Mouse (Mus musculus): ENCODE measurements around the gene Apol10a.
"Not testable (repeated sequence)": the region's sequence is repeated elsewhere in the genome, so short reads cannot be mapped to it uniquely, and the experiment has no call there.

The Apol10a gene

DNA sequence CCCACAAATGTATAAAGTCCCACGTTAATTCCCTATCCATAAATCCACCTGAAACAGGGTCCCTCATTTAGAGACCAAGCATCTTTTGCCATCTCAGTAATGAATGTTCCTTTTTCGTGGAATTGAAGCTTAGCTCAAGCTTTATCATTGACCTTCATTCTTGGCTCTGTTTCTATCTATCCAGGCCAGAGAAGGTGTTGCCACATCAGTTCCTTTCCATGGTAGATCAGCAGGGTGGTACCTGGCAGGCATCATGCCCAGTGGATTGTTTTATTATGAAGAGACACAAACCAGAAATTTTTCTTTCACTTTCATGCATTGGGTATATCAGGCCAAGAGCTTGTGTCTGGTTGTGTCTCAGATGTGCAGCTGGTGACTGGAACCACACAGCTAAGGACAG lies at the start of gene Apol10a:
Apol10a (plus strand) TSS at position 355 of the 400 bp plus-strand sequence.
- not testable (repeated sequence) for DNase-seq (ENCODE audit: low spot score in 2 of 2)

DNA sequence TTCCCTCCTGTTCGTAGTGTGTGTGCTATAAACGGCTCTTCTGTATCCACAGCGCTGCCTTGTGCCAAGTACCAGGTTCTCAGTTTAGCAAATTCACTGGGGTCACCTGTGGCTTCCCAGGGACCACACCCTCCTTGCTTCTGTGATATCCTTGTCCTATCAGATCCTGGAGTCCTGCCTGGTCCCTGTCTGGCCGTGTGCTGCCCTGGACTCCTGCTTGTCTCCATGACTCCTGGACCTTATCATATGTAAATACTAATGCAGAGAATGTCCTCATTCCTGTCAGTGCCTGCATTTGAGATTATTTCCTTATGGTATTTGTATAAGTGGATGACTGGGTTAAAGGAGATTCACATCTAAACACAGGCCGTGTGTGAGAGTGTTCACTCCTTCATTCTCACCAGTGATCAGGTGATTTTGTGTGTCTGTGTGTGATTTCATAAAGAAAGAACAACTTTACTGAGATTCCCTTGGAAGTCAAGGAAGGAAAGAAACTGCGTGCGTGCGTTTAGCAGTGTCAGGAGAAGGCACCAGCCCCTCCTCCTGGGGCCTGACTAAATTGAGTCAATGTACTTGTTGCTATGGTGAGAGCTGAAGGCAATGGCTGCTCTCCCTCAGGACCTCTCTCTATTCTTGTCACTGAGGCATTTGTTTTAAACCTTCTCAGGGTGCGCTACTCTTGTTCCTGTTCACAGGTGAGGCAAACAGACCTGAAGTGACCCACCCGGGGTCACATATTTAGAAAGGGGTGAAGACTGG lies 48.0 kb upstream of the Apol10a start:
- not testable (repeated sequence) for DNase-seq (ENCODE audit: low spot score in 2 of 2)

DNA sequence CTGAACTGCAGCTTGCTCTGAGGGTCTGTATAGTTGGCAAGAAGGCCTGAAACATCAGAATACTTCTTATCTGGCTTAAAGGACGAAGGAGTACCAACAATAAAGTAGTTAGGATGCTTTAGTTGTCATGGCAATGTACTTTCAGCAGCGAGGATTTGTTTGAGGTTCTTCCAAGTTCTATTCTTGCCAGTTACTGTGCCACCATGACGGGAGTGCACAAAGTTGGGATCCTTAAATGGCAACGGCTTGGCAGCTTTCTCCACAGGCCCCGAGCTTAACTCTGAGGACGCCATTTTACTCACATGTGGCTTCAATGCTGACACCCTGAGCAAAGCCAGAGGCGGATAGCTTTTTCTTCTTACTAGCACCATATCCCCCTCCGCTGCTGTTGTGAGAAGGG lies 32.1 kb upstream of the Apol10a start:
- peak; percentile 28 for DNase-seq (ENCODE audit: low spot score in 2 of 2)

DNA sequence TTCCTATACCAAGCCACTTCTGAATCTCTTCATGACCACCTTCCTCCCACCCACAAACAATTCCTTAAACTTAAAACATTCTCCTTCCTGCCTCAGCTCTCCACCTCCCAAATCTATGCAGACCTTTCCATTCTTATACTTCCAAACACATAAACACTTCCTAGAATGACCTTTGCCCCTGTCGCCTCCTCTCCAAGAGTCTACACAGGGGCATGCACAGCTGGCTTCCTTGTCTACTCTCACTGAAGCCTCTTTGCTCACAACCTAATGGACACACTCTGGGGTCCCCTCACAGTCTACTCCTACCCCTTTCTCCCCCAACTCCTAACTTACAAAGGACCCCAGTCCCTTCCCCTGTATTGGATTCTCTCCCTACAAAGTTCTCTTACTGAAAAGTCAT lies 31.2 kb upstream of the Apol10a start:
- DNase-seq (ENCODE audit: low spot score in 2 of 2) = not testable (repeated sequence)

DNA sequence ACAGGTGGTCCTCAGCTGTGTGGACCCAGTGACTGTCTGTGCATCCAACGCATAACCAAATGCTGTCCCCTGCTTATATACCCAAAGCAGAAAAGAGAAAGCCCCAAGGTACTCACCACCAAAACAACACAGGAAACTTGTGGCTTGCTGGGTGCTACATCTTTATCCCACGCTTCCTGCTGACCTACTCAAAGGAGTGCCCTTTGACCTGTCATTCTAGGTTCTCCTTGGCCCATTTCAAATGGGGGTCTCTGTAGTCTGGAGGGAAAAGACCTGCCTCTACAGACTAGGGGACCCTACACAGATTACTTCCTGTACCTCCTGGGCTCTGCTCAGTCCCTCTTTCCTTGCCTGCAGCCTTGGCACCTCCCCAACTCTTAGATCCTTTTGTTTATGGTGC lies 29.5 kb upstream of the Apol10a start, which contains the start of gene Apol7b:
Apol7b (minus strand) TSS at position 101 of the 400 bp plus-strand sequence.
- DNase-seq (ENCODE audit: low spot score in 2 of 2) = not testable (repeated sequence)

DNA sequence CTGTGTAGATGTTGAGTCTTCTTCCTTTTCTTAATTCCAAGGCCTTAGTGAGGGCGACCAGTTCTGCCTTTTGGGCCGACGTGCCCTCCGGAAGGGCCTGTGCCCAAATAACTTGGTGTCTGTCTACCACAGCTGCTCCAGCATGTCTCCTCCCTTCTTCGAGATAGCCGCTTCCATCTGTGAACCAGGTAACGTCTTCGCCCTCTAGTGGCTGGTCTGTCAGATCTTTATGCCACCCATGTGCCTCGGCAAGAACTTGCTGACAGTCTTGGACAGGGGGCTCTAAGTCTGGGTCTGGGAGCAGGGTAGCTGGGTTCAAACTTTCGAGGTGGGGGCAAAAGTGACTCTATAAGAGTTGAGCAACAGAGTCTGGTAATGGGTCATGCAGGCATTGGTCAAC lies 26.9 kb upstream of the Apol10a start:
- DNase-seq (ENCODE audit: low spot score in 2 of 2) = not testable (repeated sequence)

DNA sequence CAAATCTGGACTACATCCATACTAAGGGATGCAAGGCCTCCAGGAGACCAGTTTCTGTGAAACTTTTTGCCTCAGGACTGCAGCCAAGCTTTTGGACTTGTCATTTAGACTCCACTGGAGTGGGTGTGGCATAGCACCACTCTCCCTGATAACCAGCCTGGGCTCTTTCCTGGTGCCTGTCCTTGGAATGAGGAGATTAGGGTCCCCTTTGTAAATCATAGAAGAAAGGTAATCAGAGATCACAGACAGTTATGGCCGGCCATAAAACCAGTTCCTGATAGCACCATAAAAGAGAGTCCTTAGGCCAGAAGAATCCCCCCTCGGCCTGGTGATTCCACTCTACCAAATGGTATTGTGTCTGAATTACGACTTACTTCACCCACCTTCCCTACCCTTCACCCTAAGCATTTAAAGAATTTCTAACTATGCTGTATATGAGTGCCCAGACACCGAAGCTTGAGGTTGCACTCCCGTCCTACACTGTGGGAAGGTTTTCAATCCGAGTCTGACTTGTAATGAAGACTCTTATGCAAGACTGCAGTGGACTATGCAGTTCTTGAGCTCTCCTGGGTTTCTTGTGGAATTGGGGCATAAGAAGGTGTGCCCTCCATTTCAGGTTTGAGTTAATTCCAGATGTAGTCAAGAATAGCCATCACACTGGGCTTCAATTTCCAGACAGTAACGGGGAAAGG lies 2.0 kb upstream of the Apol10a start:
- not testable (repeated sequence) for DNase-seq (ENCODE audit: low spot score in 2 of 2)

DNA sequence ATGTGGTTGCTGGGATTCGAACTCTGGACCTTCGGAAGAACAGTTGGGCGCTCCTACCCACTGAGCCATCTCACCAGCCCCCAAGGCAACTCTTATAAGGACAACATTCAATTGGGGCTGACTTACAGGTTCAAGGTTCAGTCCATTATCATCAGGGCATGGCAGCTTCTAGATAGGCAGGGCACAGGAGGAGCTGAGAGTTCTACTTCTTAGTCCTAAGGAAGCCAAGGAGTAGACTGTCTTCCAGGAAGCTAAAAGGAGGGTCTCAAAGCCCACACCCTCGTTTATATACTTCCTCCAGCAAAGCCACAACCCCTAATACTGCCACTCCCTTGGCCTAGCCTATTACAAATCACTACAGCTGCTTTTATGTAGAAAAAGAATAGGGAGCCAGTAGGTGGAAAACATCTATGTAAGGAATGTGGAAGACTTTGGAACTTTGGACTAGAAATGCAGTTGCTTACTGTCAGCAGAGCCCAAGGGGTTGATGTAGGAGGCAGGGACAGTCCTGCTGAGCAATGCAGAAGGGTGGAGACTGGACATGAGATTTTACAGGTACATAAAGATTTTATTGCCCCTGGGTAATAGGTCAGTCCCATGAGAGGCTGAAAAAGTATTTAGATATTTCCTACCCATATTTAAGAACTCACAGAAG lies 5.4 kb downstream of the Apol10a start:
- no peak for DNase-seq (ENCODE audit: low spot score in 2 of 2)

DNA sequence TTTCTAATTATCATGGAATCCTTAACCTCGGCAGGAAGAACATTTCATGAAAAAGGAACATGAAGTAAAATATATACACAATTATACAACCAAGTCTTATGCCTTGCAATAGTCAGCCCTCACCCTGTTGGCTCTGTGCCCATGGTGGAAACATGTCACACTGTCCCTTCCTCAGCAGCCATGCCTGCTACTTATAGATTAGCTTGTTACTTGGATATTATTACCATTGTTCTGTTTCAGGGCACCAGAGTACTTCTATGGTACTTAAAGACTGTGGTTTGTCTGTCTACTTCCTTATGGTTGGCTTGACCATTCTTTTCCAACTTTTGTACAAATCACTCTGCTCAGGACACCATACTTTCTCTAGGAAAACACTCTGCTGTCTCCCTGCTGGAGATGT lies 16.3 kb downstream of the Apol10a start:
- DNase-seq (ENCODE audit: low spot score in 2 of 2) = not testable (repeated sequence)

DNA sequence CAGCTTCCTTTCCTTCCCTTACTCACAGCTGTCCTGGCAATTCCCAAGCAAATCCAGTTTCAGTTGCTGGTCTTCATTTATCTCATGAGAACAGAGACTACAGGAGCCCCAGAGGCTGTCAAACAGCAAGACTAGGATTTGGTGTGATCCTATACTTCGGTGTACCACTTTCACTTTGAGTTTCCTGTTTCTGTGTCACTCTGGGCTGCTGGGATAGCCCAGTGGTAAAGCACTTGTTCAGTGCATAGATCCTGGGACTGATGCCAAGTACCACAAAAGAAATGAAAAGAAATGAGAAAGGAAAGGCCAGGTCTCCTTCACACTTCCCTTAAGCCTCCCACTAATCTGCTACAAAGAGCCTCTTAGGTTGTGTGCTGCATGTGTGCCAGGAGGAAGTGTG lies 17.8 kb downstream of the Apol10a start:
- DNase-seq (ENCODE audit: low spot score in 2 of 2) = not testable (repeated sequence)

DNA sequence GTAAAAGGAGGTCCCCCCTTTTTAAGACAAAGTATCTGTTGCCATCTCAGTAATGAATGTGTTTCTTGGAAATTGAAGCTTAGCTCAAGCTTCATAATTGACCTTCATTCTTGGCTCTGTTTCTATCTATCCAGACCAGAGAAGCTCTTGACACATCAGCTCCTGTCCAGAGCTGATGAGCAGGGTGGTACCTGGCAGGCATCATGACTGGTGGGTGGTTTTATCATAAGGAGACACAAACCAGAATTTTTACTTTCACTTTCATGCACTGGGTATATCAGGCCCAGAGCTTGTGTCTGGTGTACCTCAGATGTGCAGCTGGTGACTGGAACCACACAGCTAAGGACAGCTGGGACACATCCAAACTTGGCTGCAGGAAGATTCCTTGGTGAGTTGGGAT lies 31.1 kb downstream of the Apol10a start, which contains the start of gene Apol11a:
Apol11a (plus strand) TSS at position 306 of the 400 bp plus-strand sequence.
- DNase-seq (ENCODE audit: low spot score in 2 of 2) = not testable (repeated sequence)

DNA sequence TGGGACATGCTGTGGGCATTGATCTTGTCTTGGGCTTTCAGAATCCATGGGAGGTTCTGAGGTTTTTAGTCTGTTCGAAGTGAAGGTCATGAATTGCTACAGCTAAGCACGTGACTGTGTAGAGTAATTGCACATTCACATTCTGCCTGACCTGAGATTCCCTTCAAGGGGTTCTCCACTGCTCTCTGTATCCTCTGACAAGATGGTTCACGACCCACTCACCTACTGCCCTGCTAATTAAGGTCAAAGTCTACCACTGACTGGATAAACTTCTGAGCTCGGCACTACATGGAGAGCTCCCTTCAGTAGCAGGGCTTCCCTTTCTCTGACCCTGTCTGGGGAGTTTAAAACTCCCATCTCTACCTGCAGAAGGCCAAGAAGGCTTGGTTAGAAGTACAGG lies 43.7 kb downstream of the Apol10a start:
- DNase-seq (ENCODE audit: low spot score in 2 of 2) = not testable (repeated sequence)

DNA sequence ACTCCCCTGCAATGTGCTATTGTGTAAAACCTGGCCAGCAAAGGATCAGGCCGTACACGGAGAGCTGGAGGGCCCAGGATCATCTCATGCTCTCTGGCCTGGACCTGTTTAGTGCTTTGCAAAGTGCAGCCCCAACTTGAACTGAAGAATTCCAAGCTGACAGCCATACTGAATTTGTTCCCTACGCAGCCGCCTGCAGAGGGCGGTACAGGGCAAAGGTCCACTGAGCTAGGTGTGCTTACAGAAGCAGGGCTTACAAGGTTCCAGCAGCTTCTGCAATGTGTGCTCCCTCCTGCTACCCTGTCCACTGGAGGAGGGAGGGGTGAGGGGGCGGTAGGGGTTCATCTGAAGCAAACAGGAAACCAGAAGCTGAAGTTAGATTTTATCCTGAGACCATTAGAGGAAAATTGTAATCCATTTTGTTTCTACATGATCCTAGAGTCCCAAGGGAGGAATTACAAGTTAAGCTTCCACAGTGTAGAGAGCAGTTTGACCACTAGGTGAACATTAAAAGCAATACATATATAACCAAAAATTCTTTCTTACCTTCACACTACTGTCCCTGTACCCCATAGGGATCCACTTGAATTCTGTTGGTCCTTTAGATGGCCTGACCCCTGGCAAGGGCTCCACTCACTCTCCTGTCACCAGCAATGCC lies 46.5 kb downstream of the Apol10a start:
- peak in 1 of 2 experiments; percentile 29 for DNase-seq (ENCODE audit: low spot score in 2 of 2)

DNA sequence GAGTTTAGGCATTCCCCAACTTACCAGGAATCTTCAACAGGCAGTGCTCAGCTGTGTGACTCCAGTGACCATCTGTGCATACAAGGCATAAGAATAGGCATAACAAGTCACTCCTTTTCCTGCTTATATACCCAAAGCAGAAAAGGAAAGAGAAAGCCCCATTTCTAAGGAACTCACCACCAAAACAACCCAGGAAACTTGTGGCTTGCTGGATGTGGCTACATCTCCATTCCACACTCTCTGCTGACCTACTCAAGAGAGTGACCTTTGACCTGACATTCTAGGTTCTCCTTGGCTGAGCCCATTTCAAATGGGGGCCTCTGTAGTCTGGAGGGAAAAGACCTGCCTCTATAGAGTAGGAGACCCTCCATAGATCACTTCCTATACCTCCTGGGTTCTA lies 56.4 kb downstream of the Apol10a start, which contains the start of gene Apol7c:
Apol7c (minus strand) TSS at position 101 of the 400 bp plus-strand sequence.
- DNase-seq (ENCODE audit: low spot score in 2 of 2) = no peak

DNA sequence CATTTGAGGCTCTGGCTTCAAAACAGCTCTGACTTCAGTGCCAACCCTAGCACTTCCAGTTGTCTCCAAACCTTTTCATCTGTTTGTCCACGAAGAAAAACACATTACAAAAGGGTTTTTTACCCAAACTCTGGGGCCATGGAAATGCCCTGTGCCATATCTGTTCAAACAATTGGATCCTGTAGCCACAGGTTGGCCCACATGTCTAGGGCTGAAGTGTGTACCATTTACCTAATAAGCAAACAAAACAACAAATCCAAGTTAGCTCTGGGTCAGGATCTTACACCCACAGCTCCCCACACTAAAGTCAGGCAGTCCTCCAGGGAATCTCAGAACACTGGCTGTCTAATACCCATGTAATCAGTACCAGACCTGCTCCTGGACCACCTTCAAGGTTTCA lies 62.4 kb downstream of the Apol10a start:
- not testable (repeated sequence) for DNase-seq (ENCODE audit: low spot score in 2 of 2)

Data from frontal cortex, postnatal 14 days (tissue).